Mouse (Mus musculus): Measurements from ENCODE around the gene Rhpn2.
A peak's percentile ranks its signal among the peaks of the same experiment; 100 is the strongest.
"Not testable (repeated sequence)": the region's sequence is repeated elsewhere in the genome, so short reads cannot be mapped to it uniquely, and the experiment has no call there.

The Rhpn2 gene

GRCm38 (mm10) chr7:35333692-35334526 lies at the start of gene Rhpn2:
TSS of gene Rhpn2 (plus strand) at chr7:35334170.
- DNase-seq (ENCODE audit: extremely low spot score, low spot score), result peak; percentile 100

DNA sequence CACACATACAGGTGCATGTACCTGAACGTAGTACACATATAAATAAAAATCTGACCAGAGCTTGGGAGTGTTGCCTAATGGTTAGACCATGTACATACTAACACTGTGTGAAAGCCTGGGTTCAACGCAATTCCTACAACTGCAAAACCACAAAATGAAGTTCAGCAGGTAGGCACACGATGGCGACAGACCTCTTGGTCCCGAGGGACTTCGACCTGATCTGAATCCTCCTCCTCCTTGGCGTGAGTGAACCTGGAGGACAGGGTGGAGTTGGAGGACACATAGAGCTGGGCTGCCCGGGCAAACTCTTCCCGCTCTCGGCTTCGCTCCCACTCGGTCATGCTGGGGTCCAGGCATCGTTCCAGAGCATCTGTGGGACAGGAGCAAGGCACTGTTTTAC lies 40.5 kb upstream of the Rhpn2 start:
- DNase-seq (ENCODE audit: extremely low spot score, low spot score), result no peak

DNA sequence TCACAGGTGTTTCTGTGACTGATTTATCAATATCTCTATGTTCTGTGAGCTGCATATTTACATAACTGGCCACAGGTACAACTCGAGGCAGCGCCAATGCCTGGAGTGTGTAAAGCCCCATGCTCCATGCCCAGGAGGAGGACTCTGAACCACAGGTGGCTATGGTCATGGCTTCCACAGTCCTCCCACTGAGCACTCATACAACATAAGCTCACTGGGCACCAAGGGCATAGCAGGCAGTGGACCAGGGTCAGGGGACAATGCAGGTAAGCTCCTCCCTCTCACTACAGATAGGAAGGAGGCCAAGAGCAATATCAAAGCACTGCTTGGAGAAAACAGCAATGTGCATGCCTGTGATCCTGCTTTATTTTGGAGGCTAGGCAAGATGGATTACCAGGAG lies 38.3 kb upstream of the Rhpn2 start:
- no peak for DNase-seq (ENCODE audit: extremely low spot score, low spot score)

- no peak for DNase-seq (ENCODE audit: extremely low spot score, low spot score)
These were observed 36.1 kb upstream of the Rhpn2 start for GRCm38 (mm10) chr7:35297886-35298285.

DNA sequence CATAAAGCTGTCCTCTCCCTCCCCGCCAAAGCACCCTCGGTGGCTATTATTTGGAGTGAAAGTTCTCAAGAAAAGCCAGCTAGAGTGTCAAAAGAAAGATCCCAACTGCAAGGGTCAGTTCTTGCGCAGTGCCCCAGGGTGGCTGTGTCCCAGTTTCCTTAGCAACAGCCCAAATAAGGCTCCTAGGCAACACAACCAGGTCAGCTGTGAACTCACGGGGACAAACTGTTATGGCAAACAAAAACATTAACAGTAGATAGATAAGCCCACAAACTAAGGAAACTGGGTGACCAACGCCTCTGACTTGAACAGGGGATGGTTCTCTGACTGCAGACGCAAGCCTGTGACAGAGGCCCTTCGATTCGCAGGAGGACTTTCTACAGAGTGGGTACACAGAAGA lies 34.3 kb upstream of the Rhpn2 start:
- no peak for DNase-seq (ENCODE audit: extremely low spot score, low spot score)

DNA sequence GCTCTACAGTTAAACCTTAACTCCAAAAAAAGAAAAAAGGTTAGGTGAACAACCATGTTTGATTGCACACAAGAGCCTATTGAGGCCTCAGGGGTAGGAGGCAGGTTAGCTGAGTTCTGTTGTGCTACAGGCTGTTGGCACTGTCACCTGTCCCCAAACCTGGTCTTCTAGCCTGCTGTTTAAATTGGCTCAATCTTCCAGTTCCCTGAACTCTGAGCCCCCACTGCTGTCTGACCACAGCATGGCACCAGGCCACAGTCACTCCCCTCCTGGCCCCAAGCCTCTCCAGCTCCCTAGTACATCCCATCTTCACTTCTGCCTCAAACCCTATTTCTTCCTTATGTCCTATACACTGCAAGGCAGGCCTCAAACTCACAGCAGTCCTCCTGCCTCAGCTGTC lies 33.2 kb upstream of the Rhpn2 start:
- DNase-seq (ENCODE audit: extremely low spot score, low spot score), result no peak

GRCm38 (mm10) chr7:35311214-35311613 lies 22.8 kb upstream of the Rhpn2 start:
- DNase-seq (ENCODE audit: extremely low spot score, low spot score), result no peak

DNA sequence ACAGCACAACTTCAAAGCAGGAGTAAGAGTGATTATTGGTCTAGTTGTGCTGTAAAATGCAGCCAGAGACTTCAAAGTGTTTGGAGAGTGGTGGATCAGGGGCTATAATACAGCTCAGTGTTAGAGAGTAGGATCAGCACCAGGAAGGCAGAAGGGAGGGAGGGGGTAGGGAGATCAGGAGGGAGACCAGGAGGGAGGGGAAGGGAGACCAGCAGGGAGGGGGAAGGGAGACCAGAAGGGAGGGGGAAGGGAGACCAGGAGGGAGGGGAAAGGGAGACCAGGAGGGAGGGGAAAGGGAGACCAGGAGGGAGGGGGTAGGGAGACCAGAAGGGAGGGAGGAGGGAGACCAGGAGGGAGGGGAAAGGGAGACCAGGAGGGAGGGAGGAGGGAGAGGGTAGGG lies 19.8 kb upstream of the Rhpn2 start:
- DNase-seq (ENCODE audit: extremely low spot score, low spot score), result no peak

DNA sequence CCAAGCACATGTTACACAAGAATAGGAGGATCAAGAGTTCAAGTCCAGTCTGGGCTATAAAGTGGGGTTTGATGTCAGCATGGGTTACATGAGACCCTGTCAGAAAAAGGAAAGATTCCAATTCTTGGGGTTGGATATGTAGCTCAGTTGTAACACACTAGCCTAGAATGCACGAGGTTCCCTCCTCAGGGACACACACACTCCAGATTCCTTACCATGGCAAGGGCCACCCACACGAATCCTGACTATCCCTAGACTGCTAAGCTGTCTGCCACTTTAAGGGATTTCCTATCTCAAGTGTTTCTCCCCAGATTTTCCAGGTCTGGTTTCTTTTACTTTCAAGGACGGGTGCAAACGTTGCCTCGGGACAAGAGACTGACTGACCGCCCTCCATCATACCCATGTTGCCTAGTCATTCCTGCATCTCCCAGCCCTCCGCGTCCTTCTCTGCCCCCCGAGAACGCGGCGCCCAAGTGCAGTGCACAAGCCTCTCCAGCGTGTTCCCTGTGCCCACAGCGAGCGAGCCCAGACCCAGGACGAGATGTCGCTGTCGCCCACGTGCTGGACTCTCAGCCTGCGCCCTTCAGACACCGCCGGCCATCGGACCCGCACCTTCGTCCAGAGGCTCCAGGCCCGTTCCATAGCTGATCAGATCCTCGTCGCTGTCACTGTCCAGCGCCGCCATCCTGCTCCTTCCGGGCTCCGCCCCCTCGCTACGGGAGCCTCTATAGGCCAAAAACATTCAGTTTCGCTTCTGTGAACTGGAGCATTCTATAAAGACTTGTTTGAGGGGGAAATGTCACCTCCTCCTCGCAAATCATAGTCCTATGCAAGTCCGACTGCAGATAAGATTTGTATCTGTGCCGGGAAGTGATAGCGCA lies 16.0 kb upstream of the Rhpn2 start, which contains the start of gene Gpatch1:
Gpatch1 (minus strand) TSS at position 712 of the 881 bp plus-strand sequence.
- peak; percentile 92 for DNase-seq (ENCODE audit: extremely low spot score, low spot score)

DNA sequence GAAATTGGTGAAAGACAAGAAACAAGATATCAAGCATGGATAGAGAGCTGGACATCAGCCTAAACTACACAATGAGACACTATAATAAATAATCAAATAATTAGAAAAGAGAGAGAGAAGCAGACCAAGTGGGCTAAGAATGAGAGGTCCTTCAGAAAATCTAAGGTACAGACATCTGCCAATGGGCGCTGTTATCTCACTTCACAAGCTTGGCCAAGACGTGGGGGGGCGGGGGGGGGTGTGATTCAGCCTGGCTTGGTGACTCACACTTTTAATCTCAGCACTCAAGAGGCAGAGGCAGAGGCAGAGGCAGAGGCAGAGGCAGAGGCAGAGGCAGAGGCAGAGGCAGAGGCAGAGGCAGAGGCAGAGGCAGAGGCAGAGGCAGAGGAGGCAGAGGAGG lies 14.7 kb upstream of the Rhpn2 start:
- not testable (repeated sequence) for DNase-seq (ENCODE audit: extremely low spot score, low spot score)

GRCm38 (mm10) chr7:35319755-35320154 lies 14.2 kb upstream of the Rhpn2 start:
- no peak for DNase-seq (ENCODE audit: extremely low spot score, low spot score)

DNA sequence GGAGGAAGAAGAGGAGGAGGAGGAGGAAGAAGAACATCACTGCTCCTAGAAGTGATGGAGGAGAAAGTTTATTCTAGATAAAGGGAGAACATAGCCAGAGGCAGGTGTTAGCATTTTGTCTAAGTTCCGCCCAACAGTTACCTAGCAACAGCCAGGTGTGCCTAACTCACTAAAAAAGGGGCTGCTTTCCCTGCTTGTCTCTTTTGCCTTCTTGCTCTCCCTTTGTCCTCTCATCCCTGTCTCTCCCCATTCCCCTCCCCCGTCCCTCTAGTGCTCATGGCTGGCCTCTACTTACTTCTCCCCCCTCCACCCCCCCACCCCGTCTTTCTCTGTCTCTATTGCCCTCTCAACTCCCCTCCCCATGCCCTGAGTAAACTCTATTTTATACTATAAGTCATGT lies 11.8 kb upstream of the Rhpn2 start:
- no peak for DNase-seq (ENCODE audit: extremely low spot score, low spot score)

DNA sequence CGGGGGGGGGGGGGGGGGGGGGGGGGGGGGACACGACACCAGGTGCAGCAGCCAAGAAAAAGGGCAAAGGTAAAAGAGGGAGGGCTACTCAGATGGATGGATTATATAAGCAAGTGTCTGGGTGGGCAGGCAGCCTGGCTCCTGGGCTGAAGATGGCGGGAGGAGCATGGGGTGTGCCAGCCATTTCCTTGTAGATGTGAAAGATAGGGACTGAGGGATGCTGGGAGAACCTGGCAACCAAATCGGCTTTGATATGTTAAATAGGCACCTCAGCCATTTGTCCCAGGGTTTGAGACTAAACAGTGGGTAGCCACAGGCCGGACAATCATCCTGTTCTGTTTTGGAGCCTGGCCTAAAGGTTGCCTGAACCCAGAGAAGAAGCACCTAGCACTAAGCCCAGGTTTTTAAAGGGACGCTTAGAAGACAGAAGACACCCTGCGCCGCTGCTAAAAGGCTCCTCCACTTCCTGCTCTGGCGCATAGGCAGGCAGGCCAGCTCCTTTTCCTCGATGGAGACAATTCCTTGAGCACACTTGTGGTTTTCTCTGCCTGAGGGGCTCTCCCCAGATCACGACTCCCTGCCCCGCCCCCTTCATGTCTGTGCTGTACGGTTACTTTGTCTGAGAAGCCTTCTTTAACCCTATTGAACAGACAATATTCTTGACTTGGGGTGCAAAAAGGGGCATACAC lies 11.1 kb upstream of the Rhpn2 start:
- DNase-seq (ENCODE audit: extremely low spot score, low spot score), result peak; percentile 25

DNA sequence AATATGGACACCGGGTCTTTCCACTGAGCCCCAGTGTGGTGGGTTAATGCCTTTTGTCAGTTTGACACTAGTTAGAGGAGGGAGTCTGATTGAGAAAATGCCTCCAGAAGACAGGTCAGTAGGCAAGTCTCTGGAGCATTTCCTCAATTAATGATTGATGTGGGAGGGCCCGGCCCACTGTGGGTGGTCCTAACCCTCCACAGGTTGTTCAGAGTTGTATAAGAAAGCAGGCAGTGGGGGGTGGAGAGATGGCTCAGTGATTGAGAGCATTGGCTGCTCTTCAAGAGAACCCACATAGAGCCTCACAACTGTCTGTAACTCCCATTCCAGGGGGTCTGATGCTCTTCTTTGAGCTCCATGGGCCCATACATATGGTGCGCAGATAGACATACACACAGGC lies 2.4 kb upstream of the Rhpn2 start:
- DNase-seq (ENCODE audit: extremely low spot score, low spot score), result no peak

- no peak for DNase-seq (ENCODE audit: extremely low spot score, low spot score)
These were observed 729 bp upstream of the Rhpn2 start for GRCm38 (mm10) chr7:35333231-35333651.

- peak; percentile 56 for DNase-seq (ENCODE audit: extremely low spot score, low spot score)
These were observed 820 bp downstream of the Rhpn2 start for GRCm38 (mm10) chr7:35334527-35335452.

DNA sequence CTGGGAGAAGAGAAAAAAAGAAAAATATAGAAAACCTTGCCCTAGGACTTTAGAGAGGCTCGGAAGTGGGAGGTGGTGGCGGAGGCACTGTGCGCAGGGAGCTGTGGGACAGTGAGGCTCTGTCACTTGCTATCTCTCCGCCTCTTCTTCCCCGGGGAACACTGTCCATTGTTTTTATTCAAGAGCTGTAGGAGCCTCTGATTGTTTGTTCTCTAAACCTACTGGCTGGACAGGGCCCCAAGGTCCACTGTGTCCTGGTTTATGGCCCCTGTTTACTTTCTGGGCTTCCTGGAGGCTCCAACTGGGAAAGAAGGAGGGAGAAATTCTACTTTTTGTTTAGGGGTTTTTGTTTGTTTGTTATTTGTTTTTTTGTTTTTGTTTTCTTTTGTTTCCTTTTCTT lies 6.2 kb downstream of the Rhpn2 start:
- no peak for DNase-seq (ENCODE audit: extremely low spot score, low spot score)

DNA sequence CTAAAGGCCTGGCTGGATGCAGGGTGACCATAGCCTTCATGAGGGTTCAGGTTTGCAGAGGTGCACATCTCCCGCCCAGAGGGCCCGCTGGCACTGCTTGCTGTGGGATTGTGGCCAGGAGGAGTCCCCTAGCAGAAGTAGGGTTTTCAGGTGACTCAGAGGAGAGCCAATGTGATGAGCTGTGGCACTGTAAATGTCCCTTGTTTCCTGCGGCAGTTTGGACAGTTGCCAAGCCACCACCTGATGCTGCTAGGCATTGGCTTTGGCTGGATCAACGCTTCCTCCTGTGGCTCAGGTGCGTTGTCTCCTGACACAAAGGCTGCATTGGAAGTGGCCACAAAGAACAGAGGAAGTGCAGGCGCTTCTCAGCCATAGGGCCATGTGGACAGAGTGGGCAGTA lies 7.3 kb downstream of the Rhpn2 start:
- no peak for DNase-seq (ENCODE audit: extremely low spot score, low spot score)

DNA sequence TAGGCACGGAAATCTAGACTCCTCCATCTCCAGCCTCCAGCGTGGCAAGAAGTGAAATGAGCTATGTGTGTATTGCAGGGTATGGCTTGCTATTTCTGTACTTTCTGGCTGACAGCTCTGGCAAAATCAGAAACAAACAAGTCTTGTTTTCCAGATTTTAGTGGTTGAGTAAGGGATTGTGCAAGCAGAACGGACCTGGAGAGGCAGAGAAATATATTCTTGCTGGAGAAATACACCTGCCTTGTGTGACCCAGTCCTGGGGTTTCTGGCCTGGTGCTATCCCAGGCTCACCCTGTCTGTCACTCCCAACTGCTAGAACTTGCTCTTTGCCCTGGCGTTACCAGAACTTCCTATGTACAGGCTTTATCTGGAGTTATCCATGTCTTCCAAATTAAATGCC lies 8.5 kb downstream of the Rhpn2 start:
- DNase-seq (ENCODE audit: extremely low spot score, low spot score), result no peak

DNA sequence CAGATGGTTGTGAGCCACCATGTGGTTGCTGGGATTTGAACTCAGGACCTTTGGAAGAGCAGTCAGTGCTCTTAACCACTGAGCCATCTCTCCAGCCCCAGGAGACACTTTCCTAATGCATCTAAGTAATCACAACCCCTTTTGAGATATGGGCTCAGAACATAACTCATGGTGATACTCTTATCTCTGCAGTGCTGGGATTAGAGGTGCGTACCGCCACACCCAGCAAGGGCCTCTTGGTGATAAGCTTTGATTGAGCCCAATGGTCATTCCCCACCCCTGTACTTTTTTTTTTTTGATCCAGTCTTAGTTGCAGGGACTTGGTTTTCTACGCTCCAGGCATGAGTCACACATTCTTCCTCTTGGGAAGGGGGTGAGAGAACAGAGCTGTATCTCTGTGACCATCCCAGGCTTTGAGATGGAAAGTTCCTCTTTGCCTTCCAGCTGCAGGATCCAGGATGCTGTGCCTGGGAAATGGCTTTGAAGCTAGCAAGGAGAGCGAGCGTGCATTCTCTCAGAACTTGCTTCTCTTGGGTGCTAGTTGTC lies 10.9 kb downstream of the Rhpn2 start:
- no peak for DNase-seq (ENCODE audit: extremely low spot score, low spot score)
